Mouse (Mus musculus) B cell, adult 67 days (primary cell): Measurements from ENCODE around the gene Map1b. TPM values are rescaled to one million over a fixed set of nuclear protein-coding genes. Genes with fewer than 3 reads are reported as not detected.

Experiments
- total RNA-seq, 2 experiments: library from RNA; stranded (reverse); gene quantifications; 4 replicates each; pipeline ENCODE4 v1.2.4; 2023

The Map1b gene
- total RNA-seq = not detected

DNA sequence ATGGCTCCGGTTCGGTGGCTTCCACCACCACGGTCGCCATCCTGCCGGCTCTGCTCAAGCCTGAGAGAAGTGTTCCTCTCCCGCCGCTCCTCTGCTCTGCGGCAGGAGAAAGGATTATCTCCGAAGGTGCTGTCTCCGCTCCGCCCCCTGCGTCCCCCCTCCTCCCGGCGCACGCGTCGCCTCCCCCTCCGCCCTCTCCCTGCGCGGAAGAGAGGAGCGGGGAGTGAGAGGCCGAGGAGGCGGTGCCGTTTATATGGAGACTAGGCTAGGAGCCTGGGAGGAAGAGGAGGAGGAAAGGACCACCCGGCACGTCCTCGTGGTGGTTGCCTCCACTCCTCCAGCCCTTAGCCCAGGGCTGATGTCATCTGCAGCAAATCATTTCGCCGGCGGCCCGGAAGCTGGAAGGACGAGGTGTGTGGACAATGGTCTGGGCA, at the start of gene Map1b:
Map1b (minus strand) TSS at position 93 of the 434 bp plus-strand sequence.

Other genes with a start within 250 kb of the Map1b start
- gene Ptcd2, start 171.8 kb downstream of the Map1b start, total RNA-seq = 10 to 100 TPM; 36.8 to 38.4 TPM
- gene Mrps27, start 171.8 kb downstream of the Map1b start, total RNA-seq = 10 to 100 TPM; 15.9 to 18.2 TPM